Mouse (Mus musculus) testis, adult 2 months (tissue): ENCODE data around the gene Vipas39.

Source experiments
- CTCF ChIP-seq: fragments of 200-500 bp; IDR thresholded peaks from 2 replicates; pipeline ENCODE4 v1.5.1; 2012; ENCODE audit warnings: low read depth, mild to moderate bottlenecking, inconsistent platforms, low read length, moderate library complexity; ENCODE audit not compliant: control insufficient read depth, insufficient read depth, insufficient replicate concordance
- POLR2A ChIP-seq: fragments of 200-500 bp; IDR thresholded peaks from 2 replicates; pipeline ENCODE4 v1.6.1; 2012; ENCODE audit warnings: low read depth, mild to moderate bottlenecking, inconsistent platforms, low read length, moderate library complexity; ENCODE audit not compliant: control insufficient read depth

DNA sequence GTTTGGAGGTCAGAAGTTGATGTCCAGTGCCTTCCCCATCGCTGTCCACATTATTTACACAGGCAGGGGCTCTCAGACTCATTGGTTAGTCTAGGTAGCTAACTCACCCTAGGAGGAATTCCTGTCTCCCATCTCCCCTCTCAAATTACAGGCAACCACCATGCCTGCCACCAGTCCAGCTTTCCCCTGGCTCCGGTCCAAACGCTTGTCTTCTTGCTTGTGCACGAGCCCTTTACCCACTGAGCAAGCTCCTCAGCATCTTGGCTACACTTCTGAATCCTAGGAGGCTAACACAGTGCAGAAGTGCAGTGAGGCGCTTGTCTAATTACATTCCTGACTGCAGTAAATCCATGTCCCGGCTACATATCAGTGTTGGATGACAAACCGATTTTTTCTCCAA, 46.7 kb downstream of the Vipas39 start:
- TF ChIP-seq CTCF (no peak), POLR2A (no peak)
